Mouse (Mus musculus) thymus, postnatal 10 days (tissue): ENCODE measurements around the gene Trim29.

Experiments
- DNase-seq, 2 experiments: peaks; one replicate each; pipeline ENCODE4 v3.0.0; 2021; ENCODE audit warnings: low spot score in 2 of 2

Trim29 gene

DNA sequence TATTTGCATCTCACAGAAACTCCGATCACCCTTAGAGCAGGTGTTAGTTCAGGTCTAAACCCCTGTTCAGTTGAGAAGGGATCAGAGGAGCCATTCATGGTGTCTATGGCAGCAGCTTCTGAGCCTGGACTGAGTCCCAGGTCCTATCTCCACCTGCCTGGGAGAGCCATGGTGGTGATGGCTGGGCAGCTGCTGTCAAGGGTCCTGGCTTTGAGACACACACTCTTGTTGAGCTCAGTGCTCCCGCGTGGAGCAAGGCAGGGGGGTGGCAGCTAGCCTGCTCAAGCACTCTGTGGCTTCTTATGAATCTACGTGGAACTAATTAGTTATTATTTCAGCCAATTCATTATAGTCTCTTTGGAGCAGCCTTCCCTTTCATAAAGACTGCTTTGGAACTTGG lies 73.2 kb downstream of the Trim29 start:
- no peak for DNase-seq

DNA sequence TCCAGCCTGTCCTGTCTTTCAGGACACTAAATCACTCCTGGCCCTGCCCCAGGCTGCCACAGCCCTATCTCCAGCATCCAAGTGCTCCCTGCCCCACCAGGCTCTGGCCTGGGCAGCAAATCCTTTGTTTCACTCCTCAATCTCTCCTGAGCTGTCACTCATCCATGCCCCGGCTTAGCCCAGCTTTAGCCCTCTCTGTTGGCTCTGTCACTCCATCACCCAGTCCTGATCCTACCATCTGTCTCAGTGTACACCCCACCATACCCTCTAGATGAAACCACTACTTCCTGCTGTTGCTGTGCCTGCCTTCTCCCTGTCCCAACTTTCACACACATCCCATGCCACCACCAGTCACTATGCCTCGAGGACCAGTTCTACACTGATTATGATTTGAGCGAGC lies 73.8 kb downstream of the Trim29 start:
- no peak for DNase-seq
